Mouse (Mus musculus): Measurements from ENCODE around the gene Kremen1. TPM values are rescaled to one million over a fixed set of nuclear protein-coding genes. Genes with fewer than 3 reads are reported as not detected.

Kremen1 gene
- polyA plus RNA-seq, 1 experiment from 2014 or later: 18.1 TPM

GRCm38 (mm10) chr11:5199879-5200278 lies 61.5 kb downstream of the Kremen1 start:
- Histone ChIP-seq H3K9me3 (no peaks in the 10 kb centered on the region), H3K9ac (no peak overlapping the region), H3K4me3 (no peak overlapping the region), H3K4me2 (no peak overlapping the region), H3K4me1 (no peaks in the 10 kb centered on the region), H3K36me3 (0 out of 2 replicates have a peak, but pooled peaks cover 3% of the 10 kb centered on the region), H3K27me3 (no peaks in the 10 kb centered on the region), H3K27ac (no peak overlapping the region)
- no peak for ATAC-seq (ENCODE audit: borderline replicate concordance, extremely low read depth, low FRiP score, low TSS enrichment)
- WGBS: 74% methylated on average over 2 of the region's 2 CpGs

- no peak for ATAC-seq (ENCODE audit: borderline replicate concordance, extremely low read depth, low FRiP score, low TSS enrichment)
- WGBS: 72% methylated on average over 5 of the region's 5 CpGs
- Histone ChIP-seq H3K4me3 (no peak overlapping the region), H3K4me2 (no peak overlapping the region), H3K36me3 (0 out of 2 replicates have a peak, but pooled peaks cover 3% of the 10 kb centered on the region), H3K9ac (no peak overlapping the region), H3K27ac (no peak overlapping the region), H3K27me3 (no peaks in the 10 kb centered on the region), H3K4me1 (peaks cover 8% of the 10 kb centered on the region), H3K9me3 (no peaks in the 10 kb centered on the region)
Observed at GRCm38 (mm10) chr11:5197068-5197467, 64.3 kb downstream of the Kremen1 start.

GRCm38 (mm10) chr11:5196583-5196982 lies 64.8 kb downstream of the Kremen1 start:
- Histone ChIP-seq H3K9me3 (no peaks in the 10 kb centered on the region), H3K27me3 (no peaks in the 10 kb centered on the region), H3K4me1 (peaks cover 13% of the 10 kb centered on the region), H3K27ac (no peak overlapping the region), H3K36me3 (0 out of 2 replicates have a peak, but pooled peaks cover 3% of the 10 kb centered on the region), H3K9ac (no peak overlapping the region), H3K4me3 (no peak overlapping the region), H3K4me2 (no peak overlapping the region)
- 76% methylated on average over 7 of the region's 7 CpGs for WGBS
- ATAC-seq (ENCODE audit: borderline replicate concordance, extremely low read depth, low FRiP score, low TSS enrichment): no peak

- H3K4me1 ChIP-seq: peaks cover 20% of the 10 kb centered on the region
- no peak overlapping the region for H3K4me2 ChIP-seq
- no peak for ATAC-seq (ENCODE audit: borderline replicate concordance, extremely low read depth, low FRiP score, low TSS enrichment)
- H3K27me3 ChIP-seq: no peaks in the 10 kb centered on the region
- WGBS: 50% methylated on average over 1 of the region's 1 CpGs
- H3K27ac ChIP-seq: no peak overlapping the region
- 0 out of 2 replicates have a peak, but pooled peaks cover 3% of the 10 kb centered on the region for H3K36me3 ChIP-seq
- no peak overlapping the region for H3K9ac ChIP-seq
- no peaks in the 10 kb centered on the region for H3K9me3 ChIP-seq
- no peak overlapping the region for H3K4me3 ChIP-seq
Observed at GRCm38 (mm10) chr11:5193576-5193881, 67.8 kb downstream of the Kremen1 start.

- Histone ChIP-seq H3K27me3 (no peaks in the 10 kb centered on the region), H3K9ac (no peak overlapping the region), H3K27ac (no peak overlapping the region), H3K4me1 (peaks cover 20% of the 10 kb centered on the region), H3K36me3 (0 out of 2 replicates have a peak, but pooled peaks cover 3% of the 10 kb centered on the region), H3K4me2 (no peak overlapping the region), H3K4me3 (no peak overlapping the region), H3K9me3 (no peaks in the 10 kb centered on the region)
- ATAC-seq (ENCODE audit: borderline replicate concordance, extremely low read depth, low FRiP score, low TSS enrichment): no peak
- 81% methylated on average over 8 of the region's 8 CpGs for WGBS
Observed at GRCm38 (mm10) chr11:5192840-5193575, 68.3 kb downstream of the Kremen1 start.

GRCm38 (mm10) chr11:5192084-5192516 lies 69.3 kb downstream of the Kremen1 start:
- Histone ChIP-seq H3K9ac (no peak overlapping the region), H3K4me3 (no peak overlapping the region), H3K9me3 (no peaks in the 10 kb centered on the region), H3K27me3 (no peaks in the 10 kb centered on the region), H3K36me3 (0 out of 2 replicates have a peak, but pooled peaks cover 3% of the 10 kb centered on the region), H3K27ac (no peak overlapping the region), H3K4me1 (peaks cover 20% of the 10 kb centered on the region), H3K4me2 (no peak overlapping the region)
- no peak; the same call in 1 of the 2 replicates for ATAC-seq (ENCODE audit: borderline replicate concordance, extremely low read depth, low FRiP score, low TSS enrichment)
- WGBS: 40% methylated on average over 9 of the region's 9 CpGs

- H3K36me3 ChIP-seq: no peaks in the 10 kb centered on the region
Observed at GRCm38 (mm10) chr11:5189239-5189933, 72.0 kb downstream of the Kremen1 start.

GRCm38 (mm10) chr11:5188170-5188569 lies 73.2 kb downstream of the Kremen1 start:
- Histone ChIP-seq H3K36me3 (no peaks in the 10 kb centered on the region), H3K4me2 (no peak overlapping the region), H3K4me3 (no peak overlapping the region), H3K9ac (no peak overlapping the region), H3K27me3 (no peaks in the 10 kb centered on the region), H3K27ac (no peak overlapping the region), H3K9me3 (no peaks in the 10 kb centered on the region), H3K4me1 (peaks cover 25% of the 10 kb centered on the region)
- ATAC-seq (ENCODE audit: borderline replicate concordance, extremely low read depth, low FRiP score, low TSS enrichment): no peak
- WGBS: 79% methylated on average over 4 of the region's 4 CpGs

More at GRCm38 (mm10) chr11:5189239-5189933, 72.0 kb downstream of the Kremen1 start:
- Histone ChIP-seq H3K9me3 (no peaks in the 10 kb centered on the region), H3K4me3 (no peak overlapping the region), H3K4me1 (peaks cover 21% of the 10 kb centered on the region), H3K27ac (no peak overlapping the region), H3K27me3 (no peaks in the 10 kb centered on the region), H3K9ac (no peak overlapping the region), H3K4me2 (no peak overlapping the region)
- ATAC-seq (ENCODE audit: borderline replicate concordance, extremely low read depth, low FRiP score, low TSS enrichment): no peak
- WGBS: 49% methylated on average over 9 of the region's 9 CpGs

GRCm38 (mm10) chr11:5184832-5185231 lies 76.5 kb downstream of the Kremen1 start:
- WGBS: 89% methylated on average over 9 of the region's 9 CpGs
- no peak overlapping the region for H3K9ac ChIP-seq
- H3K4me3 ChIP-seq: no peak overlapping the region
- no peaks in the 10 kb centered on the region for H3K36me3 ChIP-seq
- H3K27me3 ChIP-seq: no peaks in the 10 kb centered on the region
- H3K9me3 ChIP-seq: no peaks in the 10 kb centered on the region
- H3K27ac ChIP-seq: no peak overlapping the region
- peaks cover 14% of the 10 kb centered on the region for H3K4me1 ChIP-seq
- ATAC-seq (ENCODE audit: borderline replicate concordance, extremely low read depth, low FRiP score, low TSS enrichment): no peak
- H3K4me2 ChIP-seq: no peak overlapping the region

- Histone ChIP-seq H3K4me1 (peaks cover 8% of the 10 kb centered on the region), H3K4me2 (no peak overlapping the region), H3K27me3 (no peaks in the 10 kb centered on the region), H3K36me3 (no peaks in the 10 kb centered on the region), H3K27ac (no peak overlapping the region), H3K9me3 (no peaks in the 10 kb centered on the region), H3K9ac (no peak overlapping the region), H3K4me3 (no peak overlapping the region)
- no peak for ATAC-seq (ENCODE audit: borderline replicate concordance, extremely low read depth, low FRiP score, low TSS enrichment)
- 40% methylated on average over 9 of the region's 9 CpGs for WGBS
Observed at GRCm38 (mm10) chr11:5184250-5184649, 77.1 kb downstream of the Kremen1 start.

- no peak overlapping the region for H3K9ac ChIP-seq
- no peaks in the 10 kb centered on the region for H3K27me3 ChIP-seq
- H3K4me2 ChIP-seq: no peak overlapping the region
- H3K9me3 ChIP-seq: no peaks in the 10 kb centered on the region
- peaks cover 8% of the 10 kb centered on the region for H3K4me1 ChIP-seq
- no peak for ATAC-seq (ENCODE audit: borderline replicate concordance, extremely low read depth, low FRiP score, low TSS enrichment)
- no peak overlapping the region for H3K27ac ChIP-seq
- no peak overlapping the region for H3K4me3 ChIP-seq
- WGBS: 68% methylated on average over 4 of the region's 4 CpGs
- H3K36me3 ChIP-seq: no peaks in the 10 kb centered on the region
Observed at GRCm38 (mm10) chr11:5182870-5183269, 78.5 kb downstream of the Kremen1 start.

- Histone ChIP-seq H3K27ac (peak overlapping the region; percentile 21), H3K27me3 (no peaks in the 10 kb centered on the region), H3K36me3 (no peaks in the 10 kb centered on the region), H3K4me1 (peaks cover 13% of the 10 kb centered on the region), H3K4me3 (no peak overlapping the region), H3K4me2 (no peak overlapping the region), H3K9ac (no peak overlapping the region), H3K9me3 (no peaks in the 10 kb centered on the region)
- WGBS: 10% methylated on average over 13 of the region's 13 CpGs
- peak; percentile 52; the same call in 1 of the 2 replicates for ATAC-seq (ENCODE audit: borderline replicate concordance, extremely low read depth, low FRiP score, low TSS enrichment)
Observed at GRCm38 (mm10) chr11:5181850-5182404, 79.4 kb downstream of the Kremen1 start.
